Mouse (Mus musculus) liver, postnatal 0 days (tissue): ENCODE results near the gene Exosc3.
"Not testable (repeated sequence)": the region's sequence is repeated elsewhere in the genome, so short reads cannot be mapped to it uniquely, and the experiment has no call there.

ENCODE experiments used
- CTCF ChIP-seq: sonication (generic); IDR thresholded peaks from 2 replicates; pipeline ENCODE4 v1.5.1; 2016; ENCODE audit warnings: antibody characterized with exemption, low read depth
- EP300 ChIP-seq: IDR thresholded peaks from 2 replicates; pipeline ENCODE4 v1.6.1; 2016; ENCODE audit warnings: antibody characterized with exemption, low read depth, mild to moderate bottlenecking

DNA sequence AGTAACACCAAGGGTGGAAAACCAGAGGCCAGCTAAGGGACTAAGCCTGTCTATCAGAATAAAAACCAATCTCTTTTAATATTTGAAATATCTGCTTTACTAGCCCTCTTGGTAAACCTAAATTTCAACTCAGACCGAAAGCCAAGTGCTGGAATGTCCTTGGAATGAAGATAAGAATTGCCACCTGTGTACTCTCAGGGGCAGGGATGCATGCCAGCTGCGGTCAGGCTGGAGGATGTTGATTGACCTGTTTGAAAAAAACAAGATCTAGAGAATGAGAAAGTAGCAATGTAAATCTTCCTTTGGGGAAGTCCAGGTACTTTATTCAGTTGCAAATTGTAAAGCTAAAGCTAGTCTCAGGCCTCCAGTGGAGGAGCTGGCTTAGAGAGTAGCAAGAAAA, 39.6 kb upstream of the Exosc3 start:
- not testable (repeated sequence) for TF ChIP-seq CTCF, EP300
